Mouse (Mus musculus): Measurements from ENCODE around the gene Ice1.

GRCm38 (mm10) chr13:70625665-70626064 lies 11.8 kb downstream of the Ice1 start:
- no peak for TF ChIP-seq CTCF (IDR thresholded peaks at IDR 0.05)
- TF ChIP-seq EP300 (IDR thresholded peaks at IDR 0.05), result no peak
